Mouse (Mus musculus) hindbrain, embryonic 14.5 days (tissue): ENCODE results near the gene Bean1. TPM values are rescaled to one million over a fixed set of nuclear protein-coding genes. Genes with fewer than 3 reads are reported as not detected.

ENCODE experiments used
- ATAC-seq: fragments of 200-750 bp; cut with Nextera tagmentation; 2 replicates; pipeline ENCODE4 v1.8.0; 2017; ENCODE audit warnings: moderate number of reproducible peaks, mild to moderate bottlenecking, moderate TSS enrichment, moderate library complexity; ENCODE audit not compliant: low FRiP score
- DNase-seq: peaks from one replicate; pipeline ENCODE4 v3.0.0-alpha.2; 2015; ENCODE audit warnings: low spot score
- H3K27ac ChIP-seq: fragments of 300-500 bp; sonication (generic); 2 replicates; pipeline ENCODE4 v1.5.1; 2014; ENCODE audit warnings: mild to moderate bottlenecking, moderate library complexity
- H3K27me3 ChIP-seq: fragments of 300-500 bp; sonication (generic); 2 replicates; pipeline ENCODE4 v1.6.1; 2014; ENCODE audit warnings: mild to moderate bottlenecking, low read length, mixed read lengths; ENCODE audit not compliant: control insufficient read depth, insufficient read depth
- H3K36me3 ChIP-seq: fragments of 300-500 bp; sonication (generic); replicated peaks from 2 replicates; pipeline ENCODE4 v1.6.1; 2014; ENCODE audit not compliant: control insufficient read depth, insufficient read depth
- H3K4me1 ChIP-seq: fragments of 300-500 bp; sonication (generic); replicated peaks from 2 replicates; pipeline ENCODE4 v1.6.1; 2014; ENCODE audit warnings: antibody characterized with exemption, low read length, mixed read lengths; ENCODE audit not compliant: control insufficient read depth, insufficient read depth
- H3K4me2 ChIP-seq: fragments of 300-500 bp; sonication (generic); replicated peaks from 2 replicates; pipeline ENCODE4 v1.6.1; 2014; ENCODE audit warnings: mild to moderate bottlenecking, moderate library complexity
- H3K4me3 ChIP-seq: fragments of 300-500 bp; sonication (generic); replicated peaks from 2 replicates; pipeline ENCODE4 v1.5.1; 2014; ENCODE audit warnings: mild to moderate bottlenecking, low read length
- H3K9ac ChIP-seq: fragments of 300-500 bp; sonication (generic); 2 replicates; pipeline ENCODE4 v1.6.1; 2014
- H3K9me3 ChIP-seq: fragments of 300-500 bp; sonication (generic); 2 replicates; pipeline ENCODE4 v1.6.1; 2016; ENCODE audit warnings: low read length; ENCODE audit not compliant: control insufficient read depth
- WGBS: fragments of 180-500 bp; shearing (Covaris S2); extraction: QIAGEN DNeasy Blood & Tissue Kit; methylation state at CpG from one replicate; pipeline ENCODE4 v1.1.7; 2014; 5-methylcytosine and 5-hydroxymethylcytosine counted together
- polyA plus RNA-seq: library from polyadenylated mRNA; unstranded; fragments of >200 nt; fragmentation: Nextera tagmentation; extraction: Ambion mirVana; gene quantifications from 2 replicates; pipeline ENCODE4 v1.2.1, GENCODE M21; 2014

Bean1 gene
- polyA plus RNA-seq, 1 experiment from 2014 or later, result 9.3 TPM

DNA sequence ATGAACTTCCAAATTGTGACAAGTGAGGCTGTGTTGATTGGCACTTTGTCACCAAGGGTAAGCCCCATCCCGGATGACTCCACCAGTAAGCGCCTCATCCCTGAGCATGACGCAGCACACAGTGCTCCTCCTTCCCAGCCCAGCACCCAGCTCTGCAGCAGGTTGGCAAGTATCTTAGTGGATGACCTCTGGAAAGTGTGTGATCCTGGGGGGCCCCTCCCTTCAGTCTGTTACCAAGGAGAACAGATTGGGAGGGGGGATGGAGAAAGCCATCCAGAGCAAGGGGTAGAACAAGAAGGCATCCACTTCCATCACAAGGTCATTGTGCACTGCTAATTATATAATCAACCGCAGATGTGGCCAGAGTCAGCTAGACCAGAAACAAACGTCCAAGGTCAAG, 9.5 kb upstream of the Bean1 start:
- Histone ChIP-seq H3K4me3 (no peak overlapping the region), H3K27ac (no peak overlapping the region), H3K27me3 (no peaks in the 10 kb centered on the region), H3K9ac (no peak overlapping the region), H3K36me3 (no peaks in the 10 kb centered on the region), H3K9me3 (no peaks in the 10 kb centered on the region), H3K4me2 (no peak overlapping the region), H3K4me1 (no peaks in the 10 kb centered on the region)
- WGBS, result 74% methylated on average over 5 of the region's 5 CpGs
- no peak for DNase-seq
- no peak for ATAC-seq

DNA sequence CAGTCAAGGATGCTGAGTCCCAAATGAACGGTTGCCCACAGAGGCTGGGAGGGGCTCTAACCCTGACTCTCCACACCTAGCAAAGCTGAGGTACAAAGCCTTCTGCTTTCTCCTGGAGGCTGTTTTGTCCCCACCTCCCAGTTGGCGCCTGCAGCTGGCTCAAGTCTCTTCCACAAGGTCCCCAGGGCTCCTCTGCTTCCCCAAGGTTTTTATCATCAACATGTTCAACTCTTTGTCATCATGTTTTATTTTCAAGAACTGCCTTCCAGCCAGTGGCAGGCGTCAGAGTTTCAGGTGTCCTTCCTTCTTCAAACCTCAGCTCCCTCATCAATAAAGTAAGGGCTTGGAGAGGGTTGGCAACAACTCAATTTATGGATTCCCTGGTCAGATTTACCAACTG, 781 bp upstream of the Bean1 start:
- no peak overlapping the region for H3K9ac ChIP-seq
- WGBS, result 77% methylated on average over 3 of the region's 3 CpGs
- H3K36me3 ChIP-seq, result no peaks in the 10 kb centered on the region
- H3K9me3 ChIP-seq, result no peaks in the 10 kb centered on the region
- H3K27ac ChIP-seq, result no peak overlapping the region
- 0 out of 2 replicates have a peak, but pooled peaks cover 11% of the 10 kb centered on the region for H3K4me1 ChIP-seq
- DNase-seq (no peak), ATAC-seq (no peak)
- H3K27me3 ChIP-seq, result peaks cover 22% of the 10 kb centered on the region
- H3K4me2 ChIP-seq, result no peak overlapping the region
- no peak overlapping the region for H3K4me3 ChIP-seq

DNA sequence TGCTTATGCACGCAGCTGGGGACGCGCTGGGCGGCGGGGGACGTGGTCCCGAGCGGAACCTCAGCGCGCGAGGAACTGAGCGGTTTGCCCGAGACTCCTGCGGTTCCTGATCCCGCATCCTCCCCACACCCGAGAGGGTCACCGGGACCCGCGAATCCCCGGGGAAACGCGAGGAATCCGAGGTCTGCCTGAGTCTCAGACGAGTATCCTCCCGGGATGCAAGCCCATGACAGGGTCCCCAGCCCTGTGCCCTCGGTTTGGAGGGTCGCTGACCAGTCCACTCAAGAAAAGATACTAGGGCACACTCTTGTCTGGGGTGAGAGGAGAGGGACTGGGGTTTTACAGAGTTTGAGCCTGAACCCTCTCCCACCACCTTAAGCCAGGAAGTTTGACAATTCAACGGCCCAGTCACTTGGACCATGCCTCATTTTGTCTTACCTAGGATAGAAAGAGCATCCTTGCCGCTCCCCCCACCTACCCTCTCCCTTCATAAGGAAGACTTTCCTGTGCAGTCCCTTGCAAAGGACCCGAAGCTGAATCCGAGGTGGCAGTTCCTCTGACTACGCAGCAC, 893 bp downstream of the Bean1 start:
- ATAC-seq, result peak; percentile 3; the same call in 1 of the 2 replicates
- Histone ChIP-seq H3K9me3 (no peaks in the 10 kb centered on the region), H3K9ac (peak overlapping the region; percentile 83), H3K36me3 (no peaks in the 10 kb centered on the region), H3K27me3 (peaks cover 22% of the 10 kb centered on the region), H3K27ac (peak overlapping the region; percentile 60), H3K4me2 (peak overlapping the region; percentile 84), H3K4me1 (0 out of 2 replicates have a peak, but pooled peaks cover 11% of the 10 kb centered on the region), H3K4me3 (peak overlapping the region; percentile 66)
- 5% methylated on average over 32 of the region's 32 CpGs for WGBS
- DNase-seq, result no peak

DNA sequence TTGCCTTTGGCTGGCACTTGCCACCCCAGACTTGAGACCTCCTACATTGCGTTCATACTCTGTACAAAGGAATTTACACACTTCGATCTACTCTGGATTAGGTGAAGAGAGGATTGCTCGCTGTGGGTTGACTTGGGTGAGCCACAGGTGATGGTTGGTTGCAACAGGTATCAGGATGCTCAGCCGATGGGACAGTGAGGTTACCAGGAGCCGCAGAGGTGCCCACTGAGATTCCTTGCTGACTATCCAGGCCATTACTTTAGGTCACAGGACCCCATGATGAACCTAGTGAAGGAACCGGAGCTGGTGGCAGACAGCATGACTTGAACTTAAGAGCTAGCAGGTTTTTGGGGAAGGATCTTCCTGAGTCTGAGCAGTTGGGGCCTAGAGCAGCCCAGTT, 2.2 kb downstream of the Bean1 start:
- DNase-seq (no peak), ATAC-seq (no peak)
- no peak overlapping the region for H3K27ac ChIP-seq
- no peaks in the 10 kb centered on the region for H3K9me3 ChIP-seq
- peaks cover 22% of the 10 kb centered on the region for H3K27me3 ChIP-seq
- H3K4me2 ChIP-seq, result no peak overlapping the region
- H3K9ac ChIP-seq, result no peak overlapping the region
- no peak overlapping the region for H3K4me3 ChIP-seq
- 0 out of 2 replicates have a peak, but pooled peaks cover 11% of the 10 kb centered on the region for H3K4me1 ChIP-seq
- WGBS, result 95% methylated on average over 6 of the region's 6 CpGs
- no peaks in the 10 kb centered on the region for H3K36me3 ChIP-seq

DNA sequence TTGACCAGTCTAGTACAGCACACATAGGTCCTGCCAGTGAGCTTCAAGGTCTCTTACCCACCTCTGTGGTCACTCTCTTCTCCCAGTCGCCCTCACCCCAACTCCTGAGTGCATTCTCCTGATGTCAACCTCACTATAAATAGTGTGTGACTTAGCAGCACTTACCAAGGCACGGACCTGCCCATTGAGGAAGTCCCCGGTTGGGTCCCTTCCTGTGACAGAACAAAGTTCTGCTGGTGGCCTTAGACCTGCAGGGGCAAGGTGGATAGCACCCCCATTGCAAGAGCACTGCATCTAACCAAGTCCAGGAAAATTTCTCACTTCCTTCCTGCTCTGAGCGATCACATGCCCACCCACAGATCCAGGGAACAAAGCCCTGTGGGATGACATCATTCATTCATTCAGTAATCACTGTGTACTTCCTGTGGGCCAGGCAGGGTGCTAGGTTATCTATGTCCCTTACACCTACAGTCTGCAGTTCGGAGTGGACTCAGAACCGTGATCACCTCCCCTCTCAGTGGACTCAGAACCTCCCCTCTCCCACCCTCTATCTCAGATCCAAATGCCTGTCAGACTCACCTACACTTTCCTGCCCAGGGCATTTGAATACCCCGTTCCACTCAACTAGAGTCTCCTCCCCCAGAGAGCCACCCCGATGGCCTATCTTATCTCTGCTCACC, 5.7 kb downstream of the Bean1 start:
- no peak for DNase-seq
- Histone ChIP-seq H3K4me1 (0 out of 2 replicates have a peak, but pooled peaks cover 5% of the 10 kb centered on the region), H3K36me3 (no peaks in the 10 kb centered on the region), H3K4me2 (no peak overlapping the region), H3K27me3 (peaks cover 22% of the 10 kb centered on the region), H3K9me3 (no peaks in the 10 kb centered on the region), H3K27ac (no peak overlapping the region), H3K9ac (no peak overlapping the region), H3K4me3 (no peak overlapping the region)
- no peak for ATAC-seq
- 82% methylated on average over 8 of the region's 8 CpGs for whole genome bisulfite sequencing

GRCm38 (mm10) chr8:104177054-104177453, 6.8 kb downstream of the Bean1 start:
- no peak for DNase-seq
- ATAC-seq, result no peak
- H3K9me3 ChIP-seq, result no peaks in the 10 kb centered on the region
- WGBS, result 93% methylated on average over 4 of the region's 4 CpGs
- no peaks in the 10 kb centered on the region for H3K4me1 ChIP-seq
- no peak overlapping the region for H3K27ac ChIP-seq
- H3K27me3 ChIP-seq, result peaks cover 11% of the 10 kb centered on the region
- no peak overlapping the region for H3K4me2 ChIP-seq
- H3K9ac ChIP-seq, result no peak overlapping the region
- no peaks in the 10 kb centered on the region for H3K36me3 ChIP-seq
- no peak overlapping the region for H3K4me3 ChIP-seq

GRCm38 (mm10) chr8:104184905-104185304, 14.7 kb downstream of the Bean1 start:
- Histone ChIP-seq H3K4me3 (no peak overlapping the region), H3K27me3 (no peaks in the 10 kb centered on the region), H3K36me3 (no peaks in the 10 kb centered on the region), H3K9ac (no peak overlapping the region), H3K9me3 (0 out of 2 replicates have a peak, but pooled peaks cover under 1% of the 10 kb centered on the region), H3K4me1 (no peaks in the 10 kb centered on the region; the same call in 1 of the 2 replicates), H3K4me2 (no peak overlapping the region), H3K27ac (no peak overlapping the region)
- ATAC-seq (peak; percentile 46; the same call in 1 of the 2 replicates), DNase-seq (no peak)
- 30% methylated on average over 6 of the region's 6 CpGs for WGBS

- H3K9ac ChIP-seq, result no peak overlapping the region
- H3K27ac ChIP-seq, result no peak overlapping the region
- no peak overlapping the region for H3K4me2 ChIP-seq
- DNase-seq, result no peak
- peaks cover 7% of the 10 kb centered on the region for H3K4me1 ChIP-seq
- H3K4me3 ChIP-seq, result no peak overlapping the region
- ATAC-seq, result no peak
- 0 out of 2 replicates have a peak, but pooled peaks cover 3% of the 10 kb centered on the region for H3K9me3 ChIP-seq
- H3K36me3 ChIP-seq, result no peaks in the 10 kb centered on the region
- no peaks in the 10 kb centered on the region for H3K27me3 ChIP-seq
- WGBS, result 91% methylated on average over 4 of the region's 4 CpGs
Observed at GRCm38 (mm10) chr8:104186827-104187226, 16.6 kb downstream of the Bean1 start.

GRCm38 (mm10) chr8:104187622-104188021, 17.4 kb downstream of the Bean1 start:
- H3K27me3 ChIP-seq, result no peaks in the 10 kb centered on the region
- no peak overlapping the region for H3K27ac ChIP-seq
- H3K4me1 ChIP-seq, result peaks cover 11% of the 10 kb centered on the region
- no peak for ATAC-seq
- 97% methylated on average over 6 of the region's 6 CpGs for WGBS
- no peaks in the 10 kb centered on the region for H3K36me3 ChIP-seq
- no peak for DNase-seq
- no peak overlapping the region for H3K4me2 ChIP-seq
- H3K9me3 ChIP-seq, result 0 out of 2 replicates have a peak, but pooled peaks cover 3% of the 10 kb centered on the region
- no peak overlapping the region for H3K9ac ChIP-seq
- H3K4me3 ChIP-seq, result no peak overlapping the region
